Mouse (Mus musculus): Measurements from ENCODE around the gene Mgll. TPM values are rescaled to one million over a fixed set of nuclear protein-coding genes. Genes with fewer than 3 reads are reported as not detected.

Mgll gene
- total and polyA plus RNA-seq, 3 experiments = 88.7 to 146 (median 102) TPM

- intact Hi-C loops (cut with DNase I) = loop anchor here (5.0 kb wide), 1 partner anchor 85 kb away; no protein-coding TSS in a partner anchor
- Histone ChIP-seq H3K4me3 (peak overlapping the region; percentile 18; the same call in 1 of the 2 replicates), H3K27ac (peak overlapping the region; percentile 98), H3K27me3 (ENCODE audit: control insufficient read depth, insufficient read depth, low read length) (no peaks in the 10 kb centered on the region), H3K4me1 (ENCODE audit: control insufficient read depth, insufficient read depth, low read length) (peaks cover 30% of the 10 kb centered on the region), H3K79me2 (replicated peaks; ENCODE audit: control insufficient read depth, insufficient read depth, low read length) (peaks cover 2% of the 10 kb centered on the region; the same call in 1 of the 2 replicates), H3K36me3 (ENCODE audit: control insufficient read depth, insufficient read depth, low read length) (peaks cover 4% of the 10 kb centered on the region; the same call in 1 of the 2 replicates), H3K9ac (ENCODE audit: low read depth, low read length) (peak overlapping the region; percentile 5; the same call in 1 of the 2 replicates)
- DNase-seq = no peak
- 64% methylated on average over 5 of the region's 5 CpGs for WGBS
- TF ChIP-seq POLR2A (IDR thresholded peaks at IDR 0.05; ENCODE audit: insufficient read depth, low read depth, low read length) = no peak
- TF ChIP-seq CTCF (IDR thresholded peaks at IDR 0.05) = no peak
- no peak for TF ChIP-seq EP300 (IDR thresholded peaks at IDR 0.05; ENCODE audit: insufficient read depth, low read depth, low read length)
Observed at GRCm38 (mm10) chr6:88727490-88727889, 3.3 kb downstream of the Mgll start.

- H3K4me1 ChIP-seq (ENCODE audit: control insufficient read depth, insufficient read depth, low read length) = peaks cover 27% of the 10 kb centered on the region
- H3K36me3 ChIP-seq (ENCODE audit: control insufficient read depth, insufficient read depth, low read length) = peaks cover 8% of the 10 kb centered on the region
- TF ChIP-seq EP300 (IDR thresholded peaks at IDR 0.05; ENCODE audit: insufficient read depth, low read depth, low read length) (no peak), CTCF (IDR thresholded peaks at IDR 0.05) (no peak), POLR2A (IDR thresholded peaks at IDR 0.05; ENCODE audit: insufficient read depth, low read depth, low read length) (no peak)
- no peaks in the 10 kb centered on the region for H3K27me3 ChIP-seq (ENCODE audit: control insufficient read depth, insufficient read depth, low read length)
- intact Hi-C loops (cut with DNase I) = loop anchor here (5.0 kb wide), 1 partner anchor 84 kb away; no protein-coding TSS in a partner anchor
- peak overlapping the region; percentile 98 for H3K27ac ChIP-seq
- no peak overlapping the region for H3K9ac ChIP-seq (ENCODE audit: low read depth, low read length)
- no peak for DNase-seq
- WGBS = 66% methylated on average over 7 of the region's 7 CpGs
- peak overlapping the region; percentile 18; the same call in 1 of the 2 replicates for H3K4me3 ChIP-seq
- H3K79me2 ChIP-seq (replicated peaks; ENCODE audit: control insufficient read depth, insufficient read depth, low read length) = peaks cover 2% of the 10 kb centered on the region; the same call in 1 of the 2 replicates
Observed at GRCm38 (mm10) chr6:88728054-88728453, 3.8 kb downstream of the Mgll start.

GRCm38 (mm10) chr6:88728515-88728914 lies 4.3 kb downstream of the Mgll start:
- DNase-seq = no peak
- H3K4me3 ChIP-seq = no peak overlapping the region; the same call in 1 of the 2 replicates
- TF ChIP-seq POLR2A (IDR thresholded peaks at IDR 0.05; ENCODE audit: insufficient read depth, low read depth, low read length) (no peak), EP300 (IDR thresholded peaks at IDR 0.05; ENCODE audit: insufficient read depth, low read depth, low read length) (no peak), CTCF (IDR thresholded peaks at IDR 0.05) (no peak)
- no peaks in the 10 kb centered on the region for H3K27me3 ChIP-seq (ENCODE audit: control insufficient read depth, insufficient read depth, low read length)
- H3K27ac ChIP-seq = peak overlapping the region; percentile 98
- WGBS = 85% methylated on average over 5 of the region's 5 CpGs
- H3K9ac ChIP-seq (ENCODE audit: low read depth, low read length) = no peak overlapping the region
- peaks cover 8% of the 10 kb centered on the region for H3K36me3 ChIP-seq (ENCODE audit: control insufficient read depth, insufficient read depth, low read length)
- peaks cover 28% of the 10 kb centered on the region for H3K4me1 ChIP-seq (ENCODE audit: control insufficient read depth, insufficient read depth, low read length)
- intact Hi-C loops (cut with DNase I) = loop anchor here (5.0 kb wide), 1 partner anchor 84 kb away; no protein-coding TSS in a partner anchor
- H3K79me2 ChIP-seq (replicated peaks; ENCODE audit: control insufficient read depth, insufficient read depth, low read length) = peaks cover 2% of the 10 kb centered on the region; the same call in 1 of the 2 replicates

- peak overlapping the region; percentile 56 for H3K27ac ChIP-seq
- DNase-seq = peak in 1 of 2 experiments; percentile 19
- H3K4me1 ChIP-seq (ENCODE audit: control insufficient read depth, insufficient read depth, low read length) = peaks cover 27% of the 10 kb centered on the region
- WGBS = 42% methylated on average over 11 of the region's 11 CpGs
- intact Hi-C loops (cut with DNase I) = loop anchor here (5.0 kb wide), 1 partner anchor 46 kb away; no protein-coding TSS in a partner anchor
- H3K27me3 ChIP-seq (ENCODE audit: control insufficient read depth, insufficient read depth, low read length) = no peaks in the 10 kb centered on the region
- H3K9ac ChIP-seq (ENCODE audit: low read depth, low read length) = no peak overlapping the region
- TF ChIP-seq EP300 (IDR thresholded peaks at IDR 0.05; ENCODE audit: insufficient read depth, low read depth, low read length) (no peak), POLR2A (IDR thresholded peaks at IDR 0.05; ENCODE audit: insufficient read depth, low read depth, low read length) (no peak), CTCF (IDR thresholded peaks at IDR 0.05) (no peak)
- H3K4me3 ChIP-seq = no peak overlapping the region
- peaks cover 8% of the 10 kb centered on the region for H3K36me3 ChIP-seq (ENCODE audit: control insufficient read depth, insufficient read depth, low read length)
- H3K79me2 ChIP-seq (replicated peaks; ENCODE audit: control insufficient read depth, insufficient read depth, low read length) = peaks cover 2% of the 10 kb centered on the region; the same call in 1 of the 2 replicates
Observed at GRCm38 (mm10) chr6:88731211-88731751, 7.1 kb downstream of the Mgll start.

- no peaks in the 10 kb centered on the region for H3K27me3 ChIP-seq (ENCODE audit: control insufficient read depth, insufficient read depth, low read length)
- intact Hi-C loops (cut with DNase I) = loop anchor here (5.0 kb wide), 1 partner anchor 45 kb away; no protein-coding TSS in a partner anchor
- H3K27ac ChIP-seq = peak overlapping the region; percentile 70
- H3K9ac ChIP-seq (ENCODE audit: low read depth, low read length) = no peak overlapping the region
- no peak overlapping the region for H3K4me3 ChIP-seq
- peak; percentile 66 to 76 for DNase-seq
- H3K4me1 ChIP-seq (ENCODE audit: control insufficient read depth, insufficient read depth, low read length) = peaks cover 29% of the 10 kb centered on the region
- peaks cover 8% of the 10 kb centered on the region for H3K36me3 ChIP-seq (ENCODE audit: control insufficient read depth, insufficient read depth, low read length)
- WGBS = 34% methylated on average over 3 of the region's 3 CpGs
- no peak for TF ChIP-seq CTCF (IDR thresholded peaks at IDR 0.05)
- 0 out of 2 replicates have a peak, but pooled peaks have one; percentile 6 for TF ChIP-seq EP300 (IDR thresholded peaks at IDR 0.05; ENCODE audit: insufficient read depth, low read depth, low read length)
- TF ChIP-seq POLR2A (IDR thresholded peaks at IDR 0.05; ENCODE audit: insufficient read depth, low read depth, low read length) = no peak
- peaks cover 2% of the 10 kb centered on the region; the same call in 1 of the 2 replicates for H3K79me2 ChIP-seq (replicated peaks; ENCODE audit: control insufficient read depth, insufficient read depth, low read length)
Observed at GRCm38 (mm10) chr6:88731991-88732390, 7.8 kb downstream of the Mgll start.
